Mouse (Mus musculus): ENCODE measurements around the gene Golga2. TPM values are rescaled to one million over a fixed set of nuclear protein-coding genes. Genes with fewer than 3 reads are reported as not detected.

Gene Golga2
- polyA plus RNA-seq, 1 experiment, result 54.6 TPM

GRCm38 (mm10) chr2:32308870-32309568 lies 21.8 kb downstream of the Golga2 start:
- TF ChIP-seq POLR2A (IDR thresholded peaks at IDR 0.05; ENCODE audit: borderline replicate concordance, extremely low read depth, insufficient read depth, insufficient read length, poor library complexity, severe bottlenecking) (no peak), CTCF (IDR thresholded peaks at IDR 0.05; ENCODE audit: borderline replicate concordance, extremely low read depth, insufficient read depth, insufficient read length) (no peak)
- DNase-seq (ENCODE audit: low read depth), result no peak

- DNase-seq (ENCODE audit: low read depth), result no peak
- TF ChIP-seq CTCF (IDR thresholded peaks at IDR 0.05; ENCODE audit: borderline replicate concordance, extremely low read depth, insufficient read depth, insufficient read length) (no peak), POLR2A (IDR thresholded peaks at IDR 0.05; ENCODE audit: borderline replicate concordance, extremely low read depth, insufficient read depth, insufficient read length, poor library complexity, severe bottlenecking) (no peak)
Observed at GRCm38 (mm10) chr2:32310096-32310845, 23.1 kb downstream of the Golga2 start.

GRCm38 (mm10) chr2:32311443-32312317 lies 24.5 kb downstream of the Golga2 start:
- TF ChIP-seq CTCF (IDR thresholded peaks at IDR 0.05; ENCODE audit: borderline replicate concordance, extremely low read depth, insufficient read depth, insufficient read length) (peak; percentile 9; the same call in 1 of the 2 replicates), POLR2A (IDR thresholded peaks at IDR 0.05; ENCODE audit: borderline replicate concordance, extremely low read depth, insufficient read depth, insufficient read length, poor library complexity, severe bottlenecking) (no peak)
- DNase-seq (ENCODE audit: low read depth), result no peak

- DNase-seq (ENCODE audit: low read depth), result peak; percentile 90
- TF ChIP-seq POLR2A (IDR thresholded peaks at IDR 0.05; ENCODE audit: borderline replicate concordance, extremely low read depth, insufficient read depth, insufficient read length, poor library complexity, severe bottlenecking) (no peak), CTCF (IDR thresholded peaks at IDR 0.05; ENCODE audit: borderline replicate concordance, extremely low read depth, insufficient read depth, insufficient read length) (no peak)
Observed at GRCm38 (mm10) chr2:32312318-32312964, 25.3 kb downstream of the Golga2 start.

GRCm38 (mm10) chr2:32314831-32315230 lies 27.6 kb downstream of the Golga2 start:
- no peak for DNase-seq (ENCODE audit: low read depth)

GRCm38 (mm10) chr2:32315751-32316150 lies 28.6 kb downstream of the Golga2 start:
- TF ChIP-seq CTCF (IDR thresholded peaks at IDR 0.05; ENCODE audit: borderline replicate concordance, extremely low read depth, insufficient read depth, insufficient read length) (no peak), POLR2A (IDR thresholded peaks at IDR 0.05; ENCODE audit: borderline replicate concordance, extremely low read depth, insufficient read depth, insufficient read length, poor library complexity, severe bottlenecking) (no peak)

More at GRCm38 (mm10) chr2:32314831-32315230, 27.6 kb downstream of the Golga2 start:
- TF ChIP-seq CTCF (IDR thresholded peaks at IDR 0.05; ENCODE audit: borderline replicate concordance, extremely low read depth, insufficient read depth, insufficient read length) (no peak), POLR2A (IDR thresholded peaks at IDR 0.05; ENCODE audit: borderline replicate concordance, extremely low read depth, insufficient read depth, insufficient read length, poor library complexity, severe bottlenecking) (no peak)

GRCm38 (mm10) chr2:32316887-32317656 lies 29.9 kb downstream of the Golga2 start:
- no peak for TF ChIP-seq CTCF (IDR thresholded peaks at IDR 0.05; ENCODE audit: borderline replicate concordance, extremely low read depth, insufficient read depth, insufficient read length)
- TF ChIP-seq POLR2A (IDR thresholded peaks at IDR 0.05; ENCODE audit: borderline replicate concordance, extremely low read depth, insufficient read depth, insufficient read length, poor library complexity, severe bottlenecking), result no peak
- peak; percentile 25 for DNase-seq (ENCODE audit: low read depth)

More at GRCm38 (mm10) chr2:32315751-32316150, 28.6 kb downstream of the Golga2 start:
- DNase-seq (ENCODE audit: low read depth), result no peak

- TF ChIP-seq CTCF (IDR thresholded peaks at IDR 0.05; ENCODE audit: borderline replicate concordance, extremely low read depth, insufficient read depth, insufficient read length) (no peak), POLR2A (IDR thresholded peaks at IDR 0.05; ENCODE audit: borderline replicate concordance, extremely low read depth, insufficient read depth, insufficient read length, poor library complexity, severe bottlenecking) (0 out of 2 replicates have a peak, but pooled peaks have one; percentile 9)
- DNase-seq (ENCODE audit: low read depth), result peak; percentile 55
Observed at GRCm38 (mm10) chr2:32317791-32318417, 30.7 kb downstream of the Golga2 start.

GRCm38 (mm10) chr2:32318709-32319585 lies 31.8 kb downstream of the Golga2 start:
- no peak for DNase-seq (ENCODE audit: low read depth)
- TF ChIP-seq POLR2A (IDR thresholded peaks at IDR 0.05; ENCODE audit: borderline replicate concordance, extremely low read depth, insufficient read depth, insufficient read length, poor library complexity, severe bottlenecking) (no peak), CTCF (IDR thresholded peaks at IDR 0.05; ENCODE audit: borderline replicate concordance, extremely low read depth, insufficient read depth, insufficient read length) (no peak)

Data from brain, embryonic 14.5 days (tissue).